Mouse (Mus musculus) E14TG2a.4 (cell line): ENCODE data around the gene Thsd7a.

Experiments
- CTCF ChIP-seq: conservative IDR thresholded peaks from 2 replicates; pipeline ENCODE4 v1.5.1; 2014; ENCODE audit warnings: low read length
- NANOG ChIP-seq: IDR thresholded peaks from 2 replicates; pipeline ENCODE4 v1.6.1; 2014; ENCODE audit warnings: borderline replicate concordance, low read length, mixed read lengths

- TF ChIP-seq CTCF (no peak), NANOG (no peak)
Measured at GRCm38 (mm10) chr6:12470935-12471334, 278.3 kb downstream of the Thsd7a start.
